Mouse (Mus musculus) ES-E14 (cell line): Measurements from ENCODE around the gene Pcdh7. TPM values are rescaled to one million over a fixed set of nuclear protein-coding genes. Genes with fewer than 3 reads are reported as not detected.

Experiments used
- DNase-seq: peaks from one replicate; pipeline ENCODE4 v3.0.0-alpha.2; 2013; ENCODE audit warnings: low read depth, low spot score
- H3K27ac ChIP-seq: 2 replicates; pipeline ENCODE4 v1.5.1; 2012; ENCODE audit warnings: low read depth, mild to moderate bottlenecking, low read length, moderate library complexity, mixed read lengths; ENCODE audit not compliant: poor library complexity, insufficient read depth, severe bottlenecking
- H3K36me3 ChIP-seq: 2 replicates; pipeline ENCODE4 v1.6.1; 2012; ENCODE audit warnings: mild to moderate bottlenecking, low read length, moderate library complexity, mixed read lengths; ENCODE audit not compliant: control insufficient read depth, poor library complexity, insufficient read depth, severe bottlenecking
- H3K4me1 ChIP-seq, 2 experiments: fragments of 150-350 bp in 1 of 2; sonication (generic) in 1 of 2; 2 replicates each; pipeline ENCODE4 v1.6.1; 2012; ENCODE audit warnings: low read length in 2 of 2, mild to moderate bottlenecking in 1 of 2, mixed read lengths in 1 of 2; ENCODE audit not compliant: control insufficient read depth in 2 of 2, insufficient read depth in 2 of 2, poor library complexity in 1 of 2
- H3K4me3 ChIP-seq, 2 experiments: fragments of 150-350 bp in 1 of 2; sonication (generic) in 1 of 2; 2 replicates each; pipeline ENCODE4 v1.5.1; 2012; ENCODE audit warnings: low read length in 2 of 2, low read depth in 1 of 2, mild to moderate bottlenecking in 1 of 2, mixed read lengths in 1 of 2; ENCODE audit not compliant: insufficient read depth in 1 of 2, poor library complexity in 1 of 2, severe bottlenecking in 1 of 2
- H3K9ac ChIP-seq: 2 replicates; pipeline ENCODE4 v1.6.1; 2012; ENCODE audit warnings: low read depth, mild to moderate bottlenecking, low read length, mixed read lengths; ENCODE audit not compliant: poor library complexity, insufficient read depth, severe bottlenecking
- H3K9me3 ChIP-seq: fragments of 150-350 bp; sonication (generic); 2 replicates; pipeline ENCODE4 v1.6.1; 2012; ENCODE audit warnings: low read depth, mild to moderate bottlenecking, low read length; ENCODE audit not compliant: control insufficient read depth, insufficient read depth
- CHD2 ChIP-seq: IDR thresholded peaks from 2 replicates; pipeline ENCODE4 v1.6.1; 2014; ENCODE audit warnings: mild to moderate bottlenecking, low read depth, low read length, inconsistent platforms
- HCFC1 ChIP-seq: IDR thresholded peaks from 2 replicates; pipeline ENCODE4 v1.6.1; 2012; ENCODE audit warnings: low read length, inconsistent platforms, borderline replicate concordance; ENCODE audit not compliant: insufficient read depth
- MAFK ChIP-seq: IDR thresholded peaks from 2 replicates; pipeline ENCODE4 v1.6.1; 2014; ENCODE audit warnings: mild to moderate bottlenecking, low read depth, low read length, inconsistent platforms; ENCODE audit not compliant: insufficient read depth
- ZC3H11A ChIP-seq: IDR thresholded peaks from 2 replicates; pipeline ENCODE4 v1.6.1; 2012; ENCODE audit warnings: low read depth, mild to moderate bottlenecking, inconsistent platforms, low read length, borderline replicate concordance
- ZNF384 ChIP-seq: IDR thresholded peaks from 2 replicates; pipeline ENCODE4 v1.6.1; 2012; ENCODE audit warnings: low read depth, low read length, inconsistent platforms
- in situ Hi-C, 2 experiments: fragments of 600-800 bp; cut with MboI; formaldehyde crosslinking; loops; one replicate each; pipeline ENCODE4 v1.15.1; 2025; ENCODE audit warnings: low sequenced_read_pairs in 2 of 2, inconsistent platforms in 1 of 2; ENCODE audit not compliant: unreplicated experiment in 2 of 2
- total RNA-seq: library from RNA; depleted of rRNA; stranded (reverse); fragments of 300-350 nt; gene quantifications from 2 replicates; pipeline ENCODE4 v1.2.3, GENCODE M21; 2012

Gene Pcdh7
- total RNA-seq, 1 experiment: 11.9 TPM

- no peak overlapping the region for H3K9ac ChIP-seq
- no peaks in the 10 kb centered on the region for H3K4me1 ChIP-seq
- TF ChIP-seq ZC3H11A (no peak), ZNF384 (no peak), MAFK (no peak), CHD2 (no peak), HCFC1 (no peak)
- no peak overlapping the region for H3K27ac ChIP-seq
- H3K36me3 ChIP-seq: no peaks in the 10 kb centered on the region
- in situ Hi-C loops: no loop called here
- no peak for DNase-seq
- H3K9me3 ChIP-seq: no peaks in the 10 kb centered on the region
- no peak overlapping the region for H3K4me3 ChIP-seq
These were observed 147.5 kb downstream of the Pcdh7 start for GRCm38 (mm10) chr5:57865256-57865655.

GRCm38 (mm10) chr5:57866097-57866496 lies 148.3 kb downstream of the Pcdh7 start:
- Histone ChIP-seq H3K36me3 (no peaks in the 10 kb centered on the region), H3K27ac (no peak overlapping the region), H3K4me3 (no peak overlapping the region), H3K4me1 (no peaks in the 10 kb centered on the region), H3K9ac (no peak overlapping the region), H3K9me3 (no peaks in the 10 kb centered on the region)
- in situ Hi-C loops: no loop called here
- no peak for TF ChIP-seq CHD2
- TF ChIP-seq ZC3H11A: no peak
- TF ChIP-seq MAFK: no peak
- no peak for TF ChIP-seq HCFC1
- no peak for TF ChIP-seq ZNF384
- DNase-seq: no peak

- TF ChIP-seq CHD2 (no peak), MAFK (no peak), HCFC1 (no peak), ZNF384 (no peak), ZC3H11A (no peak)
- in situ Hi-C loops: no loop called here
- no peaks in the 10 kb centered on the region for H3K9me3 ChIP-seq
- DNase-seq: no peak
- H3K4me1 ChIP-seq: no peaks in the 10 kb centered on the region
- no peak overlapping the region for H3K27ac ChIP-seq
- no peaks in the 10 kb centered on the region for H3K36me3 ChIP-seq
- no peak overlapping the region for H3K9ac ChIP-seq
- no peak overlapping the region for H3K4me3 ChIP-seq
These were observed 150.1 kb downstream of the Pcdh7 start for GRCm38 (mm10) chr5:57867906-57868305.

- H3K36me3 ChIP-seq: no peaks in the 10 kb centered on the region
- no peaks in the 10 kb centered on the region for H3K9me3 ChIP-seq
- TF ChIP-seq ZC3H11A (no peak), ZNF384 (no peak), MAFK (no peak), CHD2 (no peak), HCFC1 (no peak)
- H3K27ac ChIP-seq: no peak overlapping the region
- DNase-seq: no peak
- H3K9ac ChIP-seq: no peak overlapping the region
- in situ Hi-C loops: no loop called here
- H3K4me1 ChIP-seq: no peaks in the 10 kb centered on the region
- H3K4me3 ChIP-seq: no peak overlapping the region
These were observed 150.9 kb downstream of the Pcdh7 start for GRCm38 (mm10) chr5:57868702-57869101.

GRCm38 (mm10) chr5:57870727-57871126 lies 153.0 kb downstream of the Pcdh7 start:
- TF ChIP-seq ZC3H11A (no peak), MAFK (no peak), CHD2 (no peak), ZNF384 (no peak), HCFC1 (no peak)
- DNase-seq: no peak
- Histone ChIP-seq H3K4me1 (no peaks in the 10 kb centered on the region), H3K4me3 (no peak overlapping the region), H3K9ac (no peak overlapping the region), H3K36me3 (no peaks in the 10 kb centered on the region), H3K9me3 (no peaks in the 10 kb centered on the region), H3K27ac (no peak overlapping the region)
- in situ Hi-C loops: no loop called here
